Mouse (Mus musculus) thymus, adult 2 months (tissue): ENCODE data around the gene Hdac10. TPM values are rescaled to one million over a fixed set of nuclear protein-coding genes. Genes with fewer than 3 reads are reported as not detected.

Source experiments
- DNase-seq: peaks from one replicate; pipeline ENCODE4 v3.0.0; 2021
- H3K27ac ChIP-seq: fragments of 200-500 bp; 2 replicates; pipeline ENCODE4 v1.5.1; 2012; ENCODE audit warnings: low read length, control low read depth; ENCODE audit not compliant: control insufficient read depth, insufficient read depth
- H3K27me3 ChIP-seq: fragments of 200-500 bp; 2 replicates; pipeline ENCODE4 v1.6.1; 2012; ENCODE audit warnings: mild to moderate bottlenecking, low read length, moderate library complexity, mixed read lengths; ENCODE audit not compliant: control insufficient read depth, insufficient read depth
- H3K36me3 ChIP-seq: fragments of 200-500 bp; 2 replicates; pipeline ENCODE4 v1.6.1; 2012; ENCODE audit warnings: mild to moderate bottlenecking, low read length, moderate library complexity; ENCODE audit not compliant: control insufficient read depth, insufficient read depth
- H3K4me1 ChIP-seq: fragments of 200-500 bp; replicated peaks from 2 replicates; pipeline ENCODE4 v1.6.1; 2012; ENCODE audit warnings: low read length; ENCODE audit not compliant: control insufficient read depth, insufficient read depth
- H3K4me3 ChIP-seq: fragments of 200-500 bp; 2 replicates; pipeline ENCODE4 v1.5.1; 2012; ENCODE audit warnings: mild to moderate bottlenecking, low read length, control low read depth, moderate library complexity; ENCODE audit not compliant: control insufficient read depth, insufficient read depth
- CTCF ChIP-seq: fragments of 200-500 bp; IDR thresholded peaks from 2 replicates; pipeline ENCODE4 v1.5.1; 2012; ENCODE audit warnings: mild to moderate bottlenecking, control low read depth, low read length, moderate library complexity, borderline replicate concordance; ENCODE audit not compliant: control insufficient read depth, poor library complexity, insufficient read depth; ENCODE audit errors: extremely low read depth
- POLR2A ChIP-seq: fragments of 200-500 bp; IDR thresholded peaks from 2 replicates; pipeline ENCODE4 v1.6.1; 2012; ENCODE audit warnings: mild to moderate bottlenecking, low read length, control low read depth, moderate library complexity; ENCODE audit not compliant: control insufficient read depth, poor library complexity, insufficient read depth; ENCODE audit errors: extremely low read depth
- WGBS: fragments of 180-500 bp; shearing (Covaris S2); methylation state at CpG from one replicate; pipeline ENCODE4 v1.1.7; 2018; 5-methylcytosine and 5-hydroxymethylcytosine counted together
- polyA plus RNA-seq: library from polyadenylated mRNA; depleted of rRNA; stranded (reverse); fragments of >200 nt; gene quantifications from 2 replicates; pipeline ENCODE4 v1.2.3, GENCODE M21; 2012

The Hdac10 gene
- polyA plus RNA-seq, 1 experiment: 94.4 TPM

GRCm38 (mm10) chr15:89145813-89146350 lies 17.4 kb upstream of the Hdac10 start:
- 81% methylated on average over 24 of the region's 24 CpGs for WGBS
- H3K4me1 ChIP-seq: peaks cover 46% of the 10 kb centered on the region

GRCm38 (mm10) chr15:89144965-89145364 lies 16.5 kb upstream of the Hdac10 start:
- H3K27me3 ChIP-seq: peaks cover 15% of the 10 kb centered on the region
- 29% methylated on average over 11 of the region's 11 CpGs for WGBS
- H3K4me3 ChIP-seq: no peak overlapping the region
- H3K4me1 ChIP-seq: peaks cover 47% of the 10 kb centered on the region
- TF ChIP-seq CTCF (no peak), POLR2A (no peak)
- no peaks in the 10 kb centered on the region for H3K36me3 ChIP-seq
- no peak for DNase-seq
- no peak overlapping the region for H3K27ac ChIP-seq

More at GRCm38 (mm10) chr15:89145813-89146350, 17.4 kb upstream of the Hdac10 start:
- Histone ChIP-seq H3K27me3 (peaks cover 7% of the 10 kb centered on the region), H3K4me3 (no peak overlapping the region), H3K36me3 (no peaks in the 10 kb centered on the region), H3K27ac (no peak overlapping the region)
- no peak for DNase-seq
- TF ChIP-seq CTCF: no peak
- no peak for TF ChIP-seq POLR2A

- H3K4me3 ChIP-seq: no peak overlapping the region
- no peak for TF ChIP-seq CTCF
- no peak overlapping the region for H3K27ac ChIP-seq
- H3K4me1 ChIP-seq: peaks cover 33% of the 10 kb centered on the region
- no peak for DNase-seq
- WGBS: 41% methylated on average over 2 of the region's 2 CpGs
- H3K27me3 ChIP-seq: peaks cover 19% of the 10 kb centered on the region; the same call in 1 of the 2 replicates
- H3K36me3 ChIP-seq: no peaks in the 10 kb centered on the region
Observed at GRCm38 (mm10) chr15:89143134-89143533, 14.6 kb upstream of the Hdac10 start.

GRCm38 (mm10) chr15:89141905-89142304 lies 13.4 kb upstream of the Hdac10 start:
- TF ChIP-seq POLR2A: no peak
- no peak for TF ChIP-seq CTCF
- Histone ChIP-seq H3K36me3 (no peaks in the 10 kb centered on the region), H3K4me3 (no peak overlapping the region), H3K4me1 (peaks cover 22% of the 10 kb centered on the region), H3K27ac (no peak overlapping the region), H3K27me3 (peaks cover 19% of the 10 kb centered on the region; the same call in 1 of the 2 replicates)
- no peak for DNase-seq
- 59% methylated on average over 4 of the region's 4 CpGs for WGBS

GRCm38 (mm10) chr15:89141443-89141842 lies 12.9 kb upstream of the Hdac10 start:
- Histone ChIP-seq H3K4me3 (no peak overlapping the region), H3K4me1 (peaks cover 17% of the 10 kb centered on the region), H3K36me3 (no peaks in the 10 kb centered on the region), H3K27me3 (peaks cover 19% of the 10 kb centered on the region; the same call in 1 of the 2 replicates), H3K27ac (no peak overlapping the region)
- no peak for DNase-seq
- no peak for TF ChIP-seq CTCF
- TF ChIP-seq POLR2A: no peak
- WGBS: 13% methylated on average over 5 of the region's 5 CpGs

GRCm38 (mm10) chr15:89140659-89141252 lies 12.3 kb upstream of the Hdac10 start, which contains the start of gene Mapk12:
Gene Mapk12 (minus strand): TSS chr15:89140703.
- Histone ChIP-seq H3K27me3 (peaks cover 19% of the 10 kb centered on the region; the same call in 1 of the 2 replicates), H3K27ac (no peak within 1 kb of the TSS), H3K36me3 (no peaks in the 10 kb centered on the region), H3K4me1 (peaks cover 12% of the 10 kb centered on the region), H3K4me3 (peak within 1 kb of the TSS; percentile 15; the same call in 1 of the 2 replicates)
- TF ChIP-seq CTCF: no peak
- no peak for TF ChIP-seq POLR2A
- WGBS: 6% methylated on average over 21 of the region's 21 CpGs
- DNase-seq: no peak

GRCm38 (mm10) chr15:89140048-89140658 lies 11.7 kb upstream of the Hdac10 start:
- no peak for DNase-seq
- 2% methylated on average over 53 of the region's 53 CpGs for WGBS
- Histone ChIP-seq H3K27ac (no peak overlapping the region), H3K4me1 (peaks cover 9% of the 10 kb centered on the region), H3K27me3 (peaks cover 19% of the 10 kb centered on the region; the same call in 1 of the 2 replicates), H3K36me3 (no peaks in the 10 kb centered on the region), H3K4me3 (peak overlapping the region; percentile 15; the same call in 1 of the 2 replicates)
- no peak for TF ChIP-seq CTCF
- no peak for TF ChIP-seq POLR2A
